Mouse (Mus musculus) macrophage (primary cell): ENCODE results near the gene Cox8c. TPM values are rescaled to one million over a fixed set of nuclear protein-coding genes. Genes with fewer than 3 reads are reported as not detected.

ENCODE experiments used
- H3K27ac ChIP-seq: fragments of 350-480 bp; formaldehyde crosslinking; 2 replicates; pipeline ENCODE4 v1.9.0; 2021
- H3K36me3 ChIP-seq: fragments of 350-480 bp; formaldehyde crosslinking; 2 replicates; pipeline ENCODE4 v1.9.0; 2021; ENCODE audit errors: inconsistent target
- H3K4me3 ChIP-seq: fragments of 350-480 bp; formaldehyde crosslinking; 2 replicates; pipeline ENCODE4 v1.9.0; 2021; ENCODE audit errors: inconsistent target
- H3K79me2 ChIP-seq: fragments of 350-480 bp; formaldehyde crosslinking; 2 replicates; pipeline ENCODE4 v1.9.0; 2021; ENCODE audit errors: inconsistent target
- WGBS: methylation state at CpG from one replicate; pipeline ENCODE4 v1.1.7; 2026; ENCODE audit warnings: inconsistent platforms; ENCODE audit not compliant: missing documents; 5-methylcytosine and 5-hydroxymethylcytosine counted together
- polyA plus RNA-seq: library from polyadenylated mRNA; stranded (reverse); fragments of 250-400 nt; gene quantifications from 3 replicates; pipeline ENCODE4 v1.2.4, GENCODE M21; 2018; ENCODE audit warnings: inconsistent platforms
- total RNA-seq, 78 experiments: library from RNA; depleted of rRNA; stranded (reverse); fragments of 250-400 nt; gene quantifications; 1 replicate in 9 of 78; 2 replicates in 24 of 78; 3 replicates in 43 of 78; 4 replicates in 2 of 78; pipeline ENCODE4 v1.2.4; 2018; ENCODE audit warnings: inconsistent platforms in 56 of 78

The Cox8c gene
- total RNA-seq (2018; cell fraction: chromatin; rRNA removed), result not detected
- not detected for total RNA-seq (2018; cell fraction: cytosol; rRNA removed)
- total RNA-seq (2018; cell fraction: nucleus; rRNA removed), result not detected
- polyA plus RNA-seq, result not detected in 3 replicates

DNA sequence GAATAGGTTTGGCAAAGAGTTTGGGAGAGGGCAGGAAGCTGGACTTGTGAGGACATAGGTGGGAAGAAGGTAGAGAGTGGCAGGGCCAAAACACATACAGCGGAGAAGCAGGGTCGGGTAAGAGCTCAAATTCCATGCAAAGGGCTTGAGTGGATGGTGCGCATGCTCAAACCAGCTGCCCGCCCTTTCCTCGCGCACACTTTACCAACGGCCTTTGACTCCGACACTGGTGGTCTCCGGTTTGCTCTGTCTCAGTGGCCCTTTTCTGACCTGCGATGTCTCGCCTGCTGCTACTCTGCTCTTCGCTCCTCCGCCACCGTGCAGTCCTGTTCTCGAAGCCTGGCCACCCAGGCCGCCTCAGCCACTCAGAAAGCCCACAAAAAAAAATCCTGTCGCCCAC lies at the start of gene Cox8c:
Gene Cox8c (plus strand): TSS at position 226 of the 400 bp plus-strand sequence.
- H3K36me3 ChIP-seq, result no peaks in the 10 kb centered on the region
- H3K27ac ChIP-seq, result no peak within 1 kb of the TSS
- no peak within 1 kb of the TSS for H3K4me3 ChIP-seq
- 91% methylated on average over 17 of the region's 17 CpGs for WGBS
- H3K79me2 ChIP-seq, result no peaks in the 10 kb centered on the region

DNA sequence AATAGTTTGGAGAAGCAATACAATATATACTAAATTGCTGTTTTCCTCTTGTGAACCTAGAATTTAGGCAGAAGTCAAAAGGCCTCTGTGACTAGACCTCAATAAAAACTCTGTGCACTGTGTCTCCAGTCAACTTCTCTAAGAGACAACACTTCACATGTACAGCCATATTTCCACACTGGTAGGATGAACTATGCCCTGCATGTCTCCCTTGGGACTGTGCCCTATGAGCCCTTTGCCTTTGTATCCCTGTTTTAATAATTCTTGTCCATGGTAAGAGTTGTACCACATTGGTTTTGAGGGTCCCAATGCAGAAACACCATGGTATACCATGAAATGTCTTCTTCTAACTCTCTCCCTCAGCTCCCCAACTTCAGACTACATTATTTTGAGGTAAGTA lies 38.3 kb upstream of the Cox8c start:
- Histone ChIP-seq H3K4me3 (no peak overlapping the region), H3K79me2 (peaks cover 93% of the 10 kb centered on the region), H3K27ac (no peak overlapping the region), H3K36me3 (no peaks in the 10 kb centered on the region)

GRCm38 (mm10) chr12:102869802-102870201 lies 29.3 kb upstream of the Cox8c start:
- 100% methylated on average over 2 of the region's 2 CpGs for WGBS
- peaks cover 86% of the 10 kb centered on the region for H3K79me2 ChIP-seq
- H3K27ac ChIP-seq, result no peak overlapping the region
- H3K36me3 ChIP-seq, result no peaks in the 10 kb centered on the region
- no peak overlapping the region for H3K4me3 ChIP-seq

DNA sequence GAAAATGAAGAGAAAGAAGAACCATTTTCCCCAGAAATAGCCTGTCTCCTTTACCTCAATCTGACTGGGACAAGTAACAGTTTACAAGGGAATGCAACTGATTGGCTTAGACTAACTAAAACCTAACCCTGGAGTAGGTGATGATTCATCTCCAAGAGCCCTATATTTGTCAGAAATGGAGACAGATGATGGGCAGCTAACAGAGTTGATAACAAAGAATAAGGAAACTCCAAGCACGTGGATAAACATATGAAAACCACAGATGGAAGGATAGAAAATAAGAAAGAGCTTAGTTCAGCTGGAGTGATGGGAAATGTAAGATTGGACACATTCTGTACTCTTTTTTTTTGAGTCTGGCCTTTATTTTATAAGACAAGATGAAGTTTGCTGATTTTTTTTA lies 28.6 kb upstream of the Cox8c start:
- Histone ChIP-seq H3K27ac (no peak overlapping the region), H3K36me3 (no peaks in the 10 kb centered on the region), H3K4me3 (no peak overlapping the region), H3K79me2 (peaks cover 86% of the 10 kb centered on the region)
- 70% methylated on average over 1 of the region's 1 CpGs for WGBS

- WGBS, result 2% methylated on average over 69 of the region's 70 CpGs
- Histone ChIP-seq H3K27ac (peak overlapping the region; percentile 17; the same call in 1 of the 2 replicates), H3K79me2 (peaks cover 51% of the 10 kb centered on the region), H3K36me3 (no peaks in the 10 kb centered on the region), H3K4me3 (peak overlapping the region; percentile 76)
Measured at GRCm38 (mm10) chr12:102877301-102878030, 21.6 kb upstream of the Cox8c start.

GRCm38 (mm10) chr12:102878031-102878823 lies 20.9 kb upstream of the Cox8c start, which contains the start of gene Btbd7:
Gene Btbd7, minus strand, starts transcription at chr12:102878471.
- under 1% methylated on average over 81 of the region's 95 CpGs for WGBS
- peak within 1 kb of the TSS; percentile 31 for H3K27ac ChIP-seq
- H3K4me3 ChIP-seq, result peak within 1 kb of the TSS; percentile 76
- peaks cover 44% of the 10 kb centered on the region for H3K79me2 ChIP-seq
- H3K36me3 ChIP-seq, result no peaks in the 10 kb centered on the region

- no peaks in the 10 kb centered on the region for H3K36me3 ChIP-seq
- 39% methylated on average over 7 of the region's 7 CpGs for WGBS
- peak overlapping the region; percentile 51 for H3K4me3 ChIP-seq
- peak overlapping the region; percentile 31; the same call in 1 of the 2 replicates for H3K27ac ChIP-seq
- peaks cover 37% of the 10 kb centered on the region for H3K79me2 ChIP-seq
Measured at GRCm38 (mm10) chr12:102878901-102879300, 20.2 kb upstream of the Cox8c start.

DNA sequence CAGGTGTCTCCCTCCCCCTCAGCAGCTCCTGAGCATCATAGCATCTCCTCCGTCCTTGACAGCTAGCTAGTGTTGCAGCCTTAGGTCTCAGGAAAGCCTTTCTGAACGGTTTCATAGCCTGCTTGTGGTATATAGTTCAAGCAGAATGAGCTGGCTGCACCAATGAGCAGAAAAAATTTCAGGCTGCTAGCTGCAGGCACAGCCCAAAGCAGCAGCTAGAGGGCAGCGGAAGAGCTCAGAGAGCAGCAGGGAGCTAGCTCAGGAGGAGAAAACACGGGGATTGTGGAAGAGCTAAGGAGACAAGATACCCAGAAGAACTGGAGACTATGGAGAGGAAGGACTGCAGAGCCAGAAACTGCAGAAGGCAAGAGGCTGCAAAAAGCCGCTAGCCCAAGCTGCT lies 13.4 kb upstream of the Cox8c start:
- 32% methylated on average over 5 of the region's 5 CpGs for WGBS
- Histone ChIP-seq H3K27ac (no peak overlapping the region), H3K79me2 (no peaks in the 10 kb centered on the region), H3K36me3 (no peaks in the 10 kb centered on the region), H3K4me3 (no peak overlapping the region)

DNA sequence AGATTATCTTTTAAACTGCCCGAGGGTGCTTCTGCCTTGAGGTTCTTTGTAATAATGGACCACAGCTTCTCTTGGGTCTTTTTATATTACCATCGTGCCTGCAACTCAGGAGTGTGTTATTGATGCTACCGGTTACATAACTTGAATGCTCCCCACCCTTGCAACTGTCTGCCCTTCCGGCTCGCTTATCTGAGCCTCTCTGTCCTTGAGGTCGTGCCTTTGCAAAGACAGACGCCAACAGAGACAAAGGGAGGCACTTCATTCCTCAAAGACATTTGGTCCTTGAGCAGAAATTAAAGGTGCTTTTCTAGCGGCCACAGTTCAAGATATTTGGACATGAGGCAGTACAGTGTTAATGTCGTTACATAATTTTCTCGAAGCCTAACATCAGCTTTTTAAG lies 11.8 kb upstream of the Cox8c start:
- no peaks in the 10 kb centered on the region for H3K36me3 ChIP-seq
- WGBS, result 87% methylated on average over 10 of the region's 10 CpGs
- no peak overlapping the region for H3K4me3 ChIP-seq
- no peaks in the 10 kb centered on the region for H3K79me2 ChIP-seq
- no peak overlapping the region for H3K27ac ChIP-seq

- H3K27ac ChIP-seq, result no peak overlapping the region
- whole genome bisulfite sequencing, result 90% methylated on average over 5 of the region's 5 CpGs
- no peak overlapping the region for H3K4me3 ChIP-seq
- no peaks in the 10 kb centered on the region for H3K79me2 ChIP-seq
- H3K36me3 ChIP-seq, result no peaks in the 10 kb centered on the region
Measured at GRCm38 (mm10) chr12:102888568-102888967, 10.5 kb upstream of the Cox8c start.

DNA sequence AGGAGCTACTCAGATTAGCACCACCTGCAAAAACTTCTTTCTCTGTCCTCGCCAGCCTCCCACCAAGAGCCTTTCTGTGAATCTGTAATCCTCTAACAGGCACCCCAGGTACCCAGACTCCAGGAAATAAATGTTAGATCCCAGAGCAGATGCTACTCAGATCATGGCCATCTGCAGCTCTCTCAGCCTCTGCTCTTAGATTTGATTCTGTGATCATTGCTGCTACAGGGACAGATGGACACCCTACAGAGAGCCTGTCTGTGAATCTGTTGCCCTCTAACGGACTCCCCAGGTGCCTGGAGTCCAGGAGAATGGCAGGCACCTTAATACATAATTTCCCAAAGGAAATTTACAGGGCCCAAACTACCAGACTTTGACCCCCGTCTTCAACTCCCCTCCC lies 9.1 kb downstream of the Cox8c start:
- WGBS, result 76% methylated on average over 3 of the region's 3 CpGs
- Histone ChIP-seq H3K79me2 (no peaks in the 10 kb centered on the region), H3K4me3 (no peak overlapping the region), H3K36me3 (no peaks in the 10 kb centered on the region), H3K27ac (no peak overlapping the region)

- H3K27ac ChIP-seq, result no peak overlapping the region
- H3K4me3 ChIP-seq, result no peak overlapping the region
- no peaks in the 10 kb centered on the region for H3K79me2 ChIP-seq
- no peaks in the 10 kb centered on the region for H3K36me3 ChIP-seq
- WGBS, result 18% methylated on average over 2 of the region's 2 CpGs
Measured at GRCm38 (mm10) chr12:102916073-102916472, 17.0 kb downstream of the Cox8c start.

DNA sequence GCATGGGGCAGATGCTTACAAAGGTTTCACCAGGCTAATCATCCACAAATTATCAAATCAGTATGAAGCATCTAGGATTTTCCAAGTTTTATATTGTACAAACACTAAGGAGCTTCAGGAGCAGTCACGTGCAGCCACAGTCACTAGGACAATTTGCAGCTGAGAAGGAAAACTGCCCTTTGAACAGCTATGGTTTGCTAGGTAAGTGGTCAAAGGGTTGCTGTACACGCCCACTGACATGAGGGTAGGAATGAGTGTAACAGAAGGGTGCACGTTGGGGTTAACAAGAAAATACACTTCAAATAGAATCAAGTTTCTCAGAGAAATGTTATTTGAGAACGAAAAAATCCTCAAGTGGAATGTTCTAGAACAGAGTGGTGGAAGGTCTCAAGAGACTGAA lies 30.6 kb downstream of the Cox8c start:
- Histone ChIP-seq H3K36me3 (no peaks in the 10 kb centered on the region), H3K4me3 (no peak overlapping the region), H3K27ac (no peak overlapping the region), H3K79me2 (no peaks in the 10 kb centered on the region)
- WGBS, result 78% methylated on average over 4 of the region's 4 CpGs

DNA sequence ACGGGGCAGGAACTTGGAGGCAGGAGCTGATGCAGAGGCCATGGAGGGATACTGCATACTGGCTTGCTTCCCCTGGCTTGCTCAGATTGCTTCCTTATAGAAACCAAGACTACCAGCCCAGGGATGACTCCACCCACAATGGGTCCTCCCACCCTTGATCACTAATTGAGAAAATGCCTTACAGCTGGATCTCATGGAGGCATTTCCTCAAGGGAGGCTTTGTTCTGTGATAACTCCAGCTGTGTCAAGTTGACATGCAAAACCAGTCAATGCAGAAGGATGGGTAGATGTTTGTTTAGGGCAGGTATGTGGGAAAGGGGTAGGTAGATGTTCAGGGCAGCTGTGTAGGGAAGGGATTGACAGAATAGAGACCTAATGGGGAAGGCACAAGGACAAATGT lies 31.2 kb downstream of the Cox8c start:
- Histone ChIP-seq H3K27ac (no peak overlapping the region), H3K36me3 (no peaks in the 10 kb centered on the region), H3K79me2 (no peaks in the 10 kb centered on the region), H3K4me3 (no peak overlapping the region)
- 50% methylated on average over 1 of the region's 1 CpGs for WGBS

GRCm38 (mm10) chr12:102930789-102931188 lies 31.7 kb downstream of the Cox8c start:
- H3K36me3 ChIP-seq, result no peaks in the 10 kb centered on the region
- 84% methylated on average over 7 of the region's 7 CpGs for WGBS

More at GRCm38 (mm10) chr12:102930789-102931188, 31.7 kb downstream of the Cox8c start:
- H3K79me2 ChIP-seq, result no peaks in the 10 kb centered on the region
- H3K27ac ChIP-seq, result no peak overlapping the region
- no peak overlapping the region for H3K4me3 ChIP-seq
